Comparison of ENCODE assay signal across 14 mouse cellular contexts in the genomic region with DNA sequence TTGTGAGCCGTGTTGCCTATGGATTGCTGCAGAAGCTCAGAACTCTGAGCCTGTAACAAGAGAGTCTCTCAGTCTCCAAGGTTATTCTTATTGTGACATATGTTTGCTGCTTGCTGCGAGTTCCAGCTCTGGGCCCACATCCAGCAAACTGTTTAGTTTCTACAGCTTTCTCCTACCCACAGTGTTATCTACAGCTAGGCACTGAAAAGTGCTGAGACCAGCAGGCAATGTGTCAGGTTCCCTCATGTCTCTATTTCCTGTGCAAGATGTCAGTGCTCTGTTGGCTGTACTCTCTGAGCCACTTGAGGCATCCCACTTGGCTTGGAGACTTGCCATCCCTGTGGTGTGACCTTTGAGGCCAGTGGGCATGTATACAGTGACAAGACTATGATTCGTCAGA. TPM values are rescaled to one million over a fixed set of nuclear protein-coding genes. Genes with fewer than 3 reads are reported as not detected.
A peak's percentile ranks its signal among the peaks of the same experiment; 100 is the strongest.
DNase-seq lines count a peak whose midpoint lies in the region; ATAC-seq lines count a peak whose summit lies in the region.
"Had no signal": no experiment of that assay in that cellular context is flagged by ENCODE, and none has a peak within 500 bp of the region (broad histone marks: within the 10 kb centered on the region; RNA-seq: fewer than 3 reads in every experiment).

No protein-coding gene starts in this region.

- ATAC-seq in hindbrain, embryonic 15.5 days (ENCODE audit: low FRiP score, low read depth): peak; percentile 34; the same call in 1 of the 2 replicates
- no peak for ATAC-seq in hindbrain, embryonic 11.5 days (ENCODE audit: low FRiP score)

- H3K9me3 ChIP-seq in hindbrain, embryonic 15.5 days: no peaks in the 10 kb centered on the region
- H3K9me3 ChIP-seq in hindbrain, embryonic 11.5 days (ENCODE audit: control insufficient read depth, low read length): no peaks in the 10 kb centered on the region
- H3K9me3 ChIP-seq: hindbrain, embryonic 12.5 days had no signal

- no peak overlapping the region for H3K9ac ChIP-seq in hindbrain, embryonic 15.5 days
- H3K9ac ChIP-seq in hindbrain, embryonic 11.5 days (ENCODE audit: low read depth, low read length): no peak overlapping the region
- H3K9ac ChIP-seq: hindbrain, embryonic 12.5 days had no signal

- H3K4me1 ChIP-seq in hindbrain, embryonic 15.5 days (replicated peaks): no peaks in the 10 kb centered on the region
- no peaks in the 10 kb centered on the region for H3K4me1 ChIP-seq in hindbrain, embryonic 11.5 days (replicated peaks; ENCODE audit: control insufficient read depth, insufficient read depth, low read length)
- H3K4me1 ChIP-seq: hindbrain, embryonic 12.5 days had no signal

- H3K4me2 ChIP-seq in hindbrain, embryonic 15.5 days: no peak overlapping the region
- no peak overlapping the region for H3K4me2 ChIP-seq in hindbrain, embryonic 11.5 days (replicated peaks; ENCODE audit: low read depth, low read length)
- H3K4me2 ChIP-seq: hindbrain, embryonic 12.5 days had no signal

- H3K36me3 ChIP-seq in hindbrain, embryonic 15.5 days: no peaks in the 10 kb centered on the region
- H3K36me3 ChIP-seq in hindbrain, embryonic 11.5 days (ENCODE audit: control insufficient read depth, insufficient read depth, low read length): no peaks in the 10 kb centered on the region
- H3K36me3 ChIP-seq: hindbrain, embryonic 12.5 days had no signal

- no peak overlapping the region for H3K27ac ChIP-seq in hindbrain, embryonic 15.5 days (replicated peaks)
- no peak overlapping the region for H3K27ac ChIP-seq in hindbrain, embryonic 11.5 days (ENCODE audit: low read depth, low read length)
- H3K27ac ChIP-seq: hindbrain, embryonic 12.5 days; macrophage had no signal

- H3K27me3 ChIP-seq in hindbrain, embryonic 15.5 days: no peaks in the 10 kb centered on the region
- no peaks in the 10 kb centered on the region for H3K27me3 ChIP-seq in hindbrain, embryonic 11.5 days (ENCODE audit: control insufficient read depth, insufficient read depth, low read length)
- H3K27me3 ChIP-seq: hindbrain, embryonic 12.5 days had no signal

- 59% methylated on average over 3 of the region's 3 CpGs for WGBS in hindbrain, embryonic 15.5 days
- WGBS in hindbrain, embryonic 11.5 days: 84% methylated on average over 3 of the region's 3 CpGs

- intact Hi-C loops in heart, postnatal 25 days (cut with DNase I): no loop called here

- no peak for DNase-seq in hindbrain, embryonic 11.5 days (ENCODE audit: low spot score)
- peak; percentile 48 to 66 for DNase-seq in cerebellum, postnatal 10 days
- DNase-seq in layer of hippocampus, adult 9-11 months: peak; percentile 76
- DNase-seq in right cerebral cortex, postnatal 14 days: peak; percentile 54
- DNase-seq in T-cell, adult 2 months (ENCODE audit: low spot score): no peak
- DNase-seq in embryo, embryonic 10.5 days (ENCODE audit: low spot score): no peak
- no peak for DNase-seq in heart, postnatal 25 days (ENCODE audit: low spot score)
- DNase-seq: gastrocnemius, postnatal 10 days had no signal

- no peak overlapping the region for H3K4me3 ChIP-seq in hindbrain, embryonic 15.5 days
- no peak overlapping the region for H3K4me3 ChIP-seq in hindbrain, embryonic 11.5 days (ENCODE audit: low read depth, low read length)
- H3K4me3 ChIP-seq: hindbrain, embryonic 12.5 days had no signal

RNA-seq across cellular contexts. Expression of gene Gabrr3, which starts 13.8 kb away (rescaled TPM):
- polyA plus RNA-seq in hindbrain, embryonic 15.5 days (2015; fragmentation: Nextera tagmentation; extraction: Ambion mirVana): not detected in 2 replicates
- polyA plus RNA-seq in hindbrain, embryonic 11.5 days (2014; fragmentation: Nextera tagmentation; extraction: Ambion mirVana): 0.12 TPM in 1 of 2 replicates, not detected in the other
- under 1 TPM in 1 of 2 experiments, not detected in 1; 0.06 TPM for total RNA-seq in heart, postnatal 25 days (2021)
- total RNA-seq: gastrocnemius, postnatal 10 days had no signal
- polyA plus RNA-seq: macrophage; neural tube, embryonic 11.5 days; spleen, adult 2 months had no signal

RNA-seq across cellular contexts. Expression of gene Olfr209, which starts 29.5 kb away (rescaled TPM):
- polyA plus RNA-seq in hindbrain, embryonic 15.5 days (2015; fragmentation: Nextera tagmentation; extraction: Ambion mirVana): not detected in 2 replicates
- not detected in 2 replicates for polyA plus RNA-seq in hindbrain, embryonic 11.5 days (2014; fragmentation: Nextera tagmentation; extraction: Ambion mirVana)
- total RNA-seq in heart, postnatal 25 days (2021): not detected
- total RNA-seq: gastrocnemius, postnatal 10 days had no signal
- polyA plus RNA-seq: hindbrain, embryonic 12.5 days; limb, embryonic 11.5 days; macrophage; neural tube, embryonic 11.5 days; spleen, adult 2 months had no signal

RNA-seq across cellular contexts. Expression of gene Olfr206, which starts 44.3 kb away (rescaled TPM):
- not detected in 2 replicates for polyA plus RNA-seq in hindbrain, embryonic 15.5 days (2015; fragmentation: Nextera tagmentation; extraction: Ambion mirVana)
- polyA plus RNA-seq in hindbrain, embryonic 11.5 days (2014; fragmentation: Nextera tagmentation; extraction: Ambion mirVana): not detected in 2 replicates
- not detected for total RNA-seq in heart, postnatal 25 days (2021)
- total RNA-seq: gastrocnemius, postnatal 10 days had no signal
- polyA plus RNA-seq: hindbrain, embryonic 12.5 days; limb, embryonic 11.5 days; macrophage; neural tube, embryonic 11.5 days; spleen, adult 2 months had no signal

Comparison
In these comparisons a context has a peak if more than half of its experiments do, and no peak if none do; other contexts are left out.
1. DNase-seq: peak in cerebellum, postnatal 10 days (2 of 2), layer of hippocampus, adult 9-11 months (single experiment) and right cerebral cortex, postnatal 14 days (single experiment); none in hindbrain, embryonic 11.5 days (single experiment), T-cell, adult 2 months (single experiment), embryo, embryonic 10.5 days (single experiment) and heart, postnatal 25 days (single experiment).